Mouse (Mus musculus) spleen, adult 18-20 months (tissue): ENCODE results near the gene Cd151.

ENCODE experiments used
- DNase-seq, 2 experiments: peaks; one replicate each; pipeline ENCODE4 v3.0.0; 2022; ENCODE audit warnings: mixed read lengths in 2 of 2

The Cd151 gene

GRCm38 (mm10) chr7:141458661-141459060 lies 8.5 kb upstream of the Cd151 start:
- DNase-seq = no peak

DNA sequence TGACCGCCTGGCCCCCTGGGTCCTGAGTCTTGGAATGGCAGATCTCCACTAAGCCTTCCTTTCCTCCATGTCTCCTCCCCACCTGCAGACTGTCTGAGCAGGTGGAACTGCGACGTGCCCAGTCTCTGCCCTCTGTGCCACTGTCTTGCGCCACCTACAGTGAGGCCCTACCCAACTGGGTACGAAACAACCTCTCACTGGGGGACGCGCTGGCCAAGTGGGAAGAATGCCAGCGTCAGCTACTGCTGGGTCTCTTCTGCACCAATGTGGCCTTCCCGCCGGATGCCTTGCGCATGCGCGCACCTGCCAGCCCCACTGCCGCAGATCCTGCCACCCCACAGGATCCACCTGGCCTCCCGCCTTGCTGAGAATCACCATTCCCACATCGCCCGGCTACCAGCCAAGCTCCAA lies 7.9 kb upstream of the Cd151 start:
- peak in 1 of 2 experiments; percentile 8 for DNase-seq

DNA sequence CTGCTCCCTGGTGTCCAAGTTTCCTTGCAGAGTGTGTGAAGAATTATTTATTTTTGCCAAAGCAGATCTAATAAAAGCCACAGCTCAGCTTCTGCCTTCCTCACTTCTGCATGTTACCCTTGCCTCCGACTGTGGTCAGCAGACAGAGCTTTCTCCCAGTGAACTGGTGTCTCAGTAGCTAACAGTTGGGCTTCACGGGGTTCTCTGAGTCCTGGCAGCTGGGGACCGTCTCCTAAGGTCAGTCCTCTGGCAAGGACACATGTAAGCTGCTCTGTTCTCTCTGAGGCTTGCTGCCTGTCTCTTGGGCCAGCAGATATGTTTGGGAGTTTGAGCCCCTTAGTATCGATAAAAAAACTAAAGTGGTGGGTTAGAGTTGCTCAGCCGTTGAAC lies 7.2 kb upstream of the Cd151 start:
- no peak for DNase-seq

DNA sequence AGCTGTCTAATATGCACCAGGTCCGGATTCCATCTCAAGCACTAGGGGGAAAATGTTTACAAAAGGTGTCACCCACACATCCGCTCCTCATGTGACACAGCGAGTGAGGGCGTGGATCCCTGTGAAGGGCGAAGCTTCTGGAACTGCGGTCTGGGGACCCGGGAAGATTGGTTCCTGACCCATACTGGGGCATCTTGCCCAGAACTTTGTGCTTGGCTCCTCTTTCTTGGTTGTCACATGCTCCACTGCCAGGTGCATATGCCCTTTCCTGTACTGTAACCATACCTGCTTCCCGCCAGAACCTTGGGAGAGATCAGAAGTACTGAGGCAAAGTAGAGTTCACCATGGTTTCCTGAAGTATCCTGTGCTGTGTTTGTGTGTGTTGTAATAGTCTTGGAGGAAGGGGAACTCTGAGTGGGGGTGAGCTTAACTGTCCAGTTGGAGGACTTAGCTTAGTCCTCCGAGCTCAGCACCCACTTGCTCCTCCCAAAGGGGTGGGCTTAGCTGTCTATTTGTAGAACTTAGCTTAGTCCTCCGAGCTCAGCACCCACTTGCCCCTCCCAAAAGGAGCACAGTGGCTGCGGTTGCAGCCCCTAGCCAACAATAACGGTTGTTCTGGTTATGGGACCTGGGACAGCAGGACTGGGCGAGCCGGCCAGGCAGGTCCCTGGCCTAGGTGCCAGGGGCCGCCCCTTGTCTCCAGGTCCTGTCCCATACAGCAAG lies 6.6 kb upstream of the Cd151 start, which contains the start of gene Cracr2b:
Gene Cracr2b, plus strand, starts transcription at position 704 of the 723 bp plus-strand sequence.
- no peak for DNase-seq

DNA sequence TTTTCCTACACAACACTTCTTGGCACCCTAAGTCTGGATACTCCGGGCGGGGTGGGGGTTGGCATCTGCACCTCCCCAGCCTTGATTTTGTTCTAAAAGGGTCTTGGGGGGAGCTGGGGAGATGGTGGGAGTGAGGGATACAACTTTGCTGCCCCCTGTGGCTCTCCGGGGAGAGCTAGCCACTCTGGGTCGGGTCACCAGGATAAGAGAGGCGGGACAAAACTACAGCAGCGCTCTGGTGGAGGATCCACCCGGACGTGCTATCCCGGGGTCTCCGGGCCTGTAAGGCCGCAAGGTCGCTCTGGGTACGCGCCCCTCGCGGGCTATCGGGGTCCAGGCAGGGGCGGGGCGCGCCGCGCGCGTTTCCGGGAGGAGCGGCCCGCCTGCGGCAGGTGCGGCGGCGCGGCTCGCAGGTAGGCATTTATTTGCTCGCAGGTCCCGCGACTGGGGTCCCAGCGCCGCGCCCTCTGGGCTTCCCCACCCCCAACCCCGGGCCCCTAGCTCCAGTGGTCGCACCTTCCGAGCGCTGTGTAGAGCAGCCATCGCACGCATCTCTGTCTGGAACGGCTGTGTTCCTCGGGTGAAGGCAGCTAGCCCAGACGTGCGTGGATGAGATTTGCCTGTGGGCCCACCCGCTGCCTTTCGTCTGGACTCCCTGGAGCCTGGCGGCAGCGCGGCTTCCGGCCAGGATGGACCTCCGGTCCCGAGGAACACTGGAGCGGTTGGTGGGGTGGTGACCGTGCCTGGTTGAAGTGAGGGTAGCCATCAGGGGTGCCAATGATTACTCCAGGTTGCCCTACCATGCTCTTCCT lies 5.5 kb upstream of the Cd151 start:
- no peak for DNase-seq

- DNase-seq = no peak
These were observed 4.8 kb upstream of the Cd151 start for GRCm38 (mm10) chr7:141462333-141462821.

GRCm38 (mm10) chr7:141463824-141464602 lies 3.2 kb upstream of the Cd151 start:
- no peak for DNase-seq

DNA sequence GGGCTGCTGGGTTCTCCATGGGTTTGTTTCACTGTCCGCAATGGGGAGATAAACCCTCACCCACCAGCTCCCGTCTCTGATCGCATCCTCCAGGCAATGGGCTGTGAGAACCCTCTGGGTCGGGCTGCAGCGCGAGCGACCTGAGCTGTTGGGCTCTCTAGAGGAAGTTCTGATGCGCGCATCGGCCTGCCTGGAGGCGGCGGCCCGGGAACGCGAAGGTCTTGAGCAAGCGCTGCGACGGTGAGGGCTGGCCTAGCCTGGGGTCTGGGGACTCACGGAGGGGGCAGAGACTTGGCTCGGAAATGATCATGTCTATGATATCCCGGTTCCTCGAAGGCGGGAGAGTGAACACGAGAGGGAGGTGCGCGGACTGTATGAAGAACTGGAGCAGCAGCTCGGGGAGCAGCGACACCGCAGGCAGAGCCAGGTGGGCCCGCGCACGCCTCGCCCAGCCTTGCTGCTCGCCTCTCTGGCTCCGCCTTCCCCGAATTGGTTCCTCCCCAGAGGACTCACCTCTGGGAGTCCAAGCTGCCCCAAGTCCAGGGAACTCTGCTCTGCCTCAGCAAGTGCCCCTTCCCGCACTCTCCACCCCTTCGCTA lies 2.5 kb upstream of the Cd151 start:
- peak; percentile 32 to 43 for DNase-seq

- DNase-seq = no peak
These were observed 1.7 kb upstream of the Cd151 start for GRCm38 (mm10) chr7:141465388-141466044.

GRCm38 (mm10) chr7:141466045-141466394 lies 1.2 kb upstream of the Cd151 start:
- no peak for DNase-seq

DNA sequence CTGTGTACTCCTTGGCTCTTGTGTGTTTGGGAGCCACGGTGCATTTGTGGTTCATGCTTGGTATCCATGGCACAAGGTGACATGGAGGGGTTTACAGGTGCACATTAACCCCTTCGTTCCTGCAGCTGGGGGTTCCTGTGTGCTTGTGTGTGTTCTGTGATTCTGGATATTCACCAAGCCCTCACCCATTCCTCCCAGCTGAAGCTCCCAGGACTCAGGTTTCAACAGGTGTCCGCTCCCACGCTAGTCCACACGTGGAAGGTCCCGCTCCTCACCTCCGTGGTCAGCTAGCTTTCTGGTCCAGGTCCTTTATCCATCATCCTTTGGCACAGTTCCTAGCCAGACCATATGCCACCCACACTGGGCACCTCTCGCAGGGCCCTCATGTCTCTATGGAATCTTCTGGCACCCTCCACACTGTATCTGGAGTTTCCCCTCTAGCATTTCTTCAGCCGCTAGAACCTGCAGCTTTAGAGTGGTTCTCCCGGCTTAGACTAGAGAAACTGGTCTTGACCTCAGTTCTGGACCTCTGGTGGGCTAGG lies 514 bp upstream of the Cd151 start:
- no peak for DNase-seq

DNA sequence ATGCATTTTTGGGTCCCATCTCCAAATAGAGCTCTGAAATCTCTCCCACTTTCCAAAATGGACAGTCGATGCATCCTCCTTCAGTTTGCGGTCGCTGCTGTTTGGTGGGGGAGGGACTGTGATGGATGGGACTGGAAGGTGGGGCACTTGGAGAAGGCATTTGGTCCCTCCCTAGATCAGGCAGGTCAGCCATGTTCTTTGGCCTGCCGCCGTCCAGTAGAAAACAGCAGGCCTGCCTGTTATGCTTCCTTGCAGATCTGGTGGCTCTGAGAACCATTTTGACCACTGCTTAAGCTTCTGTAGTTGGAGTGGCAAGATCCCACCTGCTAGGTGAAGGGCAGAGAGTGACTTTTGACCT lies 951 bp downstream of the Cd151 start:
- DNase-seq = no peak

GRCm38 (mm10) chr7:141468522-141469211 lies 1.5 kb downstream of the Cd151 start:
- DNase-seq = peak; percentile 45 to 49

DNA sequence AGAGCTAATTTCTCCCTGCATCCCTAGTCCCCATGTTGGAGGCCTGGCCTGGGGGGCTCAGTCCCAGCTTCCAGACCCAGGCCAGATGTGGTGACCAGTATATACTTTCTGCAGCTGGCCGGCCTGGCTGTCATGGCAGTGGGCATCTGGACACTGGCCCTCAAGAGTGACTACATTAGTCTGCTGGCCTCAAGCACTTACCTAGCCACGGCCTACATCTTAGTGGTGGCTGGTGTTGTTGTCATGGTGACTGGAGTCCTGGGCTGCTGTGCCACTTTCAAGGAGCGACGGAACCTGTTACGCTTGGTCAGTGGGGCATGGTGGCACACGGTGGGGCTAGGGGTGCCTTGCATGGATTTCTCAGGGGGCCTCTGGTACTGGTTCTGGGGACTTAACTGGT lies 2.2 kb downstream of the Cd151 start:
- no peak for DNase-seq

- no peak for DNase-seq
These were observed 2.9 kb downstream of the Cd151 start for GRCm38 (mm10) chr7:141469901-141470636.

GRCm38 (mm10) chr7:141470637-141470944 lies 3.4 kb downstream of the Cd151 start:
- DNase-seq = no peak

DNA sequence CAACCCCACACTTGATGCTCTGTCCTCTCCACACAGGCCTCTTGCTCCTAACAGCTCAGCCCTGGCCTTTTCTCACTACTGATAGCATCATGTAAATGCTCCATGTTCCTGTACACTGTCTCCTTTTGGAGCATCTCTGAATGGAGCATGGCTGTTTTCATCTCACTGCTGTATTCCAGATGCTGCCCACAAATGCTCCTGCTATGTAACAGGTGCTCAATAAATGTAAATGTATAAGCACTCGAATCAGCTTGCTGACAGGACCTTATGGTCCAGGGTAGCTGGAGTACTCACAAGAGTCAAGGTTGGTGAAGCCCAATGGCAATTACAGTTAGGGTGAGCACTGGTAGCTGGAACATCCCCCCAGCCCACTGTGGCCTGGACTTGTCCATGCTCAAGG lies 4.0 kb downstream of the Cd151 start:
- DNase-seq = no peak

DNA sequence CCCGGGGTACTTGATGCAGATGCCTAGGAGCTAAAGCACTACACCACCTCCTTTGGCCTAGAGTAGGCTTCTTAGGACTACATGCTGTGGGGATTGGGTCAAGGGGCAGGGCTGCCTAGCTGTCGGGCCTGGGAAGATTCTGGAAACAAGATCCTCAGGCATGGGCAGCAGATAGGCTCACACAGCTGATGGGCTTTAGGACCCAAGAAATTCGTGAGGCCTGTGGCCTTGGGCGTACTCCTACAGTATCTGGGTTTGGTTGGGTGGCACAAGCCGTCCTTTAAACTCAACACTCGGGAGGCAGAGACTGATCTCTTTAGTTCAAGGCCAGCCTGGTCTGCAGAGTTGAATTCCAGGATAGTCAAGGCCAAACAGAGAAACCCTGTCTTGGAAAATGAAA lies 5.0 kb downstream of the Cd151 start:
- no peak for DNase-seq

DNA sequence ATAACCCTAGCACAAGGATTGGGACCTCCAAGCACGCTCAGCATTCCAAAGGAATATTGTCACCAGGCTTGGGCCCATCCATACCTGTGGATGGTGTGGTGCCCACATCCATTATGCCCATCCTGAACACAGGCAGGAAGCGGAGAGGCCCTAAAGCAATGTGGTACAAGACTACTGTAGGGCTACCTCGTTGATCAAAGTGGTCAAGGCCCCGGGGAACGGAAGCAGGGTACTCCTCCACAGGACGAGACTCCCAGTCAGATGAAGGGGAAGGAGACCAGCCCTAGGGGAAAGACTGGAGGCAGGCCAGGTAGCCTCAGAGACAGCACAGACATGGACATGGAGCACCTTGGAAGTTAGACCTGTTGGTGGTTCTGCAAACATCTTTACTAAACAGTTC lies 5.6 kb downstream of the Cd151 start:
- DNase-seq = no peak

- DNase-seq = no peak
These were observed 7.0 kb downstream of the Cd151 start for GRCm38 (mm10) chr7:141474160-141474559.
